Mouse (Mus musculus) spleen, adult 2 months (tissue): ENCODE measurements around the gene Rplp0. TPM values are rescaled to one million over a fixed set of nuclear protein-coding genes. Genes with fewer than 3 reads are reported as not detected.
A peak's percentile ranks its signal among the peaks of the same experiment; 100 is the strongest.
"Not testable (repeated sequence)": the region's sequence is repeated elsewhere in the genome, so short reads cannot be mapped to it uniquely, and the experiment has no call there.

Source experiments
- DNase-seq, 2 experiments: peaks; one replicate each; pipeline versions ENCODE4 v3.0.0 to v3.0.0-alpha.2; 2012 to 2021; ENCODE audit warnings: low spot score in 2 of 2, low read depth in 1 of 2
- H3K27ac ChIP-seq: fragments of 200-500 bp; 2 replicates; pipeline ENCODE4 v1.5.1; 2012; ENCODE audit warnings: low read length, inconsistent platforms; ENCODE audit not compliant: insufficient read depth
- H3K27me3 ChIP-seq: fragments of 200-500 bp; 2 replicates; pipeline ENCODE4 v1.6.1; 2012; ENCODE audit warnings: mild to moderate bottlenecking, moderate library complexity, low read length, inconsistent platforms; ENCODE audit not compliant: control insufficient read depth, insufficient read depth
- H3K36me3 ChIP-seq: fragments of 200-500 bp; 2 replicates; pipeline ENCODE4 v1.6.1; 2012; ENCODE audit warnings: mild to moderate bottlenecking, low read length, inconsistent platforms; ENCODE audit not compliant: control insufficient read depth, insufficient read depth
- H3K4me1 ChIP-seq: fragments of 200-500 bp; 2 replicates; pipeline ENCODE4 v1.6.1; 2011; ENCODE audit warnings: inconsistent platforms; ENCODE audit not compliant: control insufficient read depth, insufficient read depth, insufficient read length
- H3K4me3 ChIP-seq: fragments of 200-500 bp; 2 replicates; pipeline ENCODE4 v1.5.1; 2011; ENCODE audit warnings: mild to moderate bottlenecking, inconsistent platforms; ENCODE audit not compliant: insufficient read depth, insufficient read length; ENCODE audit errors: extremely low read depth
- CTCF ChIP-seq: fragments of 200-500 bp; IDR thresholded peaks from 2 replicates; pipeline ENCODE4 v1.5.1; 2011; ENCODE audit warnings: mild to moderate bottlenecking, inconsistent platforms; ENCODE audit not compliant: insufficient read depth, insufficient read length, insufficient replicate concordance; ENCODE audit errors: extremely low read depth
- POLR2A ChIP-seq: fragments of 200-500 bp; IDR thresholded peaks from 2 replicates; pipeline ENCODE4 v1.6.1; 2011; ENCODE audit warnings: low read depth, low read length, inconsistent platforms
- WGBS: fragments of 180-500 bp; shearing (Covaris S2); methylation state at CpG from one replicate; pipeline ENCODE4 v1.1.7; 2018; 5-methylcytosine and 5-hydroxymethylcytosine counted together
- polyA plus RNA-seq: library from polyadenylated mRNA; depleted of rRNA; stranded (reverse); fragments of >200 nt; gene quantifications from 2 replicates; pipeline ENCODE4 v1.2.3, GENCODE M21; 2012

Rplp0 gene
- polyA plus RNA-seq, 1 experiment: 2,476 TPM

- no peak for DNase-seq
- Histone ChIP-seq H3K4me3 (no peak overlapping the region), H3K27me3 (no peaks in the 10 kb centered on the region), H3K4me1 (no peaks in the 10 kb centered on the region), H3K27ac (no peak overlapping the region), H3K36me3 (peaks cover 23% of the 10 kb centered on the region)
- 94% methylated on average over 7 of the region's 7 CpGs for WGBS
- TF ChIP-seq CTCF (no peak), POLR2A (no peak)
These were observed 11.8 kb downstream of the Rplp0 start for GRCm38 (mm10) chr5:115571086-115571485.

DNA sequence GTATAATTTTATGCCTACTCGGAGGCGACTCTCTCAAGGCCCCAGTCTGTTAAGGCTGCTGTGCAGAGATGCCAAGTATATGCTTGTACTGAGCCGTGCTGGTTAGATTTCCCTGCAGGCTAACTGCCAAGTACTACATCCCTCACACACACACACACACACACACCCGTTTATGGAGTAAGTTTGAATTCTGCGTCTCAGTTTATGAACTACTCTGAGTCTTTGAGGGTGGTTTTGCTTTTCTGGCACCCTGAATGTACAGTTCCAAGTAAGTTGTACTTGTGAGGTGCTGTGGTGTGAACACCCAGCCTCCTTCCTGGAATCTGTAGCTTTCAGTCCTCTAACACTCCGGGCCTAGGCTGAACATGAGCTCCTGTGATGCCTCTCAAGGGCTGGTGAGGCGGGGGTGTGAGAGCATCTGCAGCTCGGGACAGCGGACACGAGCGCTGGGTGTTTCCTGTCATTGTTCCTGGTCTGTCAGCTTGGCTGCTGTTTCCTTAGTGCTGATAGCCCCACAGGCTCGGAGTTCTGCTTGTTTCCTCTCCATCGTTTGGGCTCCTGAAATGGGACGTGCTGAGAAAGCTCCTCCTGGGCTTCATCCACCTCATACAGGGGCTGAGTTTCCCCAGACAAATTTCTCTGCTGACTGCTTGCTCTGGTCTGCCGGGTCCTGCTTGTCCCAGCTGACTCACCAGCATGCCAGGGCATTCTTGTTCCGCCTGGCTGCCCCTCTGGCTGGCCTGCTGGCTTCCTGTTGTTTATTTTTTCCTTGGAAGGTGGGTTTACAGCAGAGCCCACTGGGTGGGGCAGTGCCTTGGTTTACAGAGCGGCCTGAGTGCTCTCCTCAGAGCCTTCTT, 13.6 kb downstream of the Rplp0 start:
- Histone ChIP-seq H3K4me3 (no peak overlapping the region), H3K36me3 (peaks cover 37% of the 10 kb centered on the region)
- WGBS: 49% methylated on average over 17 of the region's 17 CpGs

GRCm38 (mm10) chr5:115574992-115575391, 15.7 kb downstream of the Rplp0 start:
- no peak overlapping the region for H3K27ac ChIP-seq
- WGBS: 54% methylated on average over 8 of the region's 8 CpGs
- TF ChIP-seq POLR2A (no peak), CTCF (no peak)
- H3K4me1 ChIP-seq: no peaks in the 10 kb centered on the region
- no peak for DNase-seq
- no peak overlapping the region for H3K4me3 ChIP-seq
- no peaks in the 10 kb centered on the region for H3K27me3 ChIP-seq
- H3K36me3 ChIP-seq: peaks cover 51% of the 10 kb centered on the region

More for the DNA sequence above, 13.6 kb downstream of the Rplp0 start:
- no peaks in the 10 kb centered on the region for H3K27me3 ChIP-seq
- no peaks in the 10 kb centered on the region for H3K4me1 ChIP-seq
- DNase-seq: no peak
- H3K27ac ChIP-seq: peak overlapping the region; percentile 32; the same call in 1 of the 2 replicates
- no peak for TF ChIP-seq POLR2A
- no peak for TF ChIP-seq CTCF

GRCm38 (mm10) chr5:115577686-115578085, 18.4 kb downstream of the Rplp0 start:
- H3K27me3 ChIP-seq, H3K4me3 ChIP-seq, DNase-seq, H3K27ac ChIP-seq, H3K4me1 ChIP-seq: not testable (repeated sequence)
- peaks cover 69% of the 10 kb centered on the region for H3K36me3 ChIP-seq
- 93% methylated on average over 4 of the region's 4 CpGs for WGBS

DNA sequence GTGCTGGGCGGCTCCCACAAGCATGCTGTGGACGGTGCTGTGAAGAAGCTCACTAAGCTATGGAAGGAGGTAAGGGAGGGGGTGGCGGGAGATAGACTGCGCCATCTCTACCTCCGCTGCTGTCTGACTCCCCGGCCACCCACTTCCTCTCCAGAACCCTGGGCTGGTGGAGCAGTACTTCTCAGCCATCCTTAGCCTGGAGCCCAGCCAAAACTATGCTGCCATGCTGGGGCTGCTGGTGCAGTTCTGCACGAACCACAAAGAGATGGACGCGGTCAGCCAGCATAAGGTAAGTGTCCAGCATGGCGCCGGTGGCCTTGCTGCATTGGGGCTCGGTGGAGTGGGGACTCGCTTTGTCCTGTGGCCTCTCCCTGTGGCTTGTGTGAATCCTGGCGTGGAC, 19.7 kb downstream of the Rplp0 start:
- WGBS: 88% methylated on average over 14 of the region's 14 CpGs
- Histone ChIP-seq H3K4me1 (no peaks in the 10 kb centered on the region), H3K27me3 (no peaks in the 10 kb centered on the region), H3K27ac (no peak overlapping the region), H3K36me3 (peaks cover 73% of the 10 kb centered on the region), H3K4me3 (no peak overlapping the region)
- TF ChIP-seq CTCF: no peak
- DNase-seq: no peak

GRCm38 (mm10) chr5:115579363-115579762, 20.1 kb downstream of the Rplp0 start:
- Histone ChIP-seq H3K36me3 (peaks cover 69% of the 10 kb centered on the region), H3K27ac (no peak overlapping the region), H3K27me3 (no peaks in the 10 kb centered on the region), H3K4me1 (no peaks in the 10 kb centered on the region), H3K4me3 (no peak overlapping the region)
- WGBS: 92% methylated on average over 5 of the region's 5 CpGs
- DNase-seq: no peak
- no peak for TF ChIP-seq CTCF
- TF ChIP-seq POLR2A: no peak

GRCm38 (mm10) chr5:115580229-115581001, 21.1 kb downstream of the Rplp0 start:
- Histone ChIP-seq H3K4me1 (no peaks in the 10 kb centered on the region), H3K27me3 (no peaks in the 10 kb centered on the region), H3K36me3 (peaks cover 71% of the 10 kb centered on the region), H3K27ac (no peak overlapping the region), H3K4me3 (no peak overlapping the region)
- no peak for DNase-seq
- TF ChIP-seq CTCF: no peak
- no peak for TF ChIP-seq POLR2A
- 96% methylated on average over 14 of the region's 14 CpGs for WGBS
